28 mouse cellular contexts compared by ENCODE assay signal in genomic region chr5:48502442-48502841, GRCm38 (mm10).
"Had no signal": no experiment of that assay in that cellular context is flagged by ENCODE, and none has a peak within 500 bp of the region (broad histone marks: within the 10 kb centered on the region; RNA-seq: fewer than 3 reads in every experiment).

No protein-coding gene starts in this region.

- H3K27ac ChIP-seq: limb, embryonic 10.5 days; limb, embryonic 12.5 days; limb, embryonic 13.5 days; limb, embryonic 15.5 days; liver, embryonic 12.5 days; liver, embryonic 13.5 days; liver, embryonic 14.5 days; liver, embryonic 15.5 days; lung, embryonic 15.5 days; macrophage; midbrain, embryonic 10.5 days; midbrain, embryonic 12.5 days; midbrain, embryonic 13.5 days; midbrain, embryonic 15.5 days; neural tube, embryonic 12.5 days had no signal

- H3K4me1 ChIP-seq: limb, embryonic 10.5 days; limb, embryonic 12.5 days; limb, embryonic 13.5 days; limb, embryonic 15.5 days; liver, embryonic 12.5 days; liver, embryonic 13.5 days; liver, embryonic 15.5 days; lung, embryonic 15.5 days; megakaryocyte, embryonic 14.5 days; midbrain, embryonic 13.5 days; midbrain, embryonic 15.5 days; neural tube, embryonic 12.5 days had no signal

- H3K36me3 ChIP-seq: limb, embryonic 10.5 days; limb, embryonic 12.5 days; limb, embryonic 13.5 days; limb, embryonic 15.5 days; liver, embryonic 12.5 days; liver, embryonic 13.5 days; liver, embryonic 15.5 days; lung, embryonic 15.5 days; midbrain, embryonic 10.5 days; midbrain, embryonic 12.5 days; midbrain, embryonic 13.5 days; midbrain, embryonic 15.5 days; neural tube, embryonic 12.5 days had no signal

- DNase-seq: left cerebral cortex, postnatal 4 days; liver; liver, embryonic 13.5 days; liver, postnatal 0 days; lung, adult 18-20 months; lung, adult 2 months; lung, embryonic 14.5 days; lung, postnatal 10 days; lung, postnatal 14 days; lung, postnatal 36 days; lung, postnatal 4 days; midbrain, embryonic 14.5 days had no signal

- H3K27me3 ChIP-seq: limb, embryonic 12.5 days; limb, embryonic 13.5 days; limb, embryonic 15.5 days; liver, embryonic 12.5 days; liver, embryonic 13.5 days; liver, embryonic 15.5 days; lung, embryonic 15.5 days; megakaryocyte, embryonic 14.5 days; midbrain, embryonic 12.5 days; midbrain, embryonic 13.5 days; midbrain, embryonic 15.5 days; neural tube, embryonic 12.5 days had no signal

- H3K4me3 ChIP-seq: limb, embryonic 10.5 days; limb, embryonic 12.5 days; limb, embryonic 13.5 days; limb, embryonic 15.5 days; liver, embryonic 12.5 days; liver, embryonic 13.5 days; liver, embryonic 15.5 days; lung, embryonic 15.5 days; megakaryocyte, embryonic 14.5 days; midbrain, embryonic 10.5 days; midbrain, embryonic 12.5 days; midbrain, embryonic 13.5 days; midbrain, embryonic 15.5 days; myocyte; neural tube, embryonic 12.5 days had no signal

- H3K9me3 ChIP-seq: limb, embryonic 10.5 days; limb, embryonic 12.5 days; limb, embryonic 13.5 days; limb, embryonic 15.5 days; liver, embryonic 12.5 days; liver, embryonic 13.5 days; liver, embryonic 15.5 days; lung, embryonic 15.5 days; megakaryocyte, embryonic 14.5 days; midbrain, embryonic 10.5 days; midbrain, embryonic 12.5 days; midbrain, embryonic 13.5 days; midbrain, embryonic 15.5 days; neural tube, embryonic 12.5 days had no signal

- H3K9ac ChIP-seq: limb, embryonic 12.5 days; limb, embryonic 13.5 days; limb, embryonic 15.5 days; liver, embryonic 12.5 days; liver, embryonic 13.5 days; liver, embryonic 14.5 days; liver, embryonic 15.5 days; liver, postnatal 0 days; lung, embryonic 14.5 days; lung, embryonic 15.5 days; midbrain, embryonic 12.5 days; midbrain, embryonic 13.5 days; midbrain, embryonic 15.5 days; neural tube, embryonic 12.5 days had no signal
